In the genomic region with DNA sequence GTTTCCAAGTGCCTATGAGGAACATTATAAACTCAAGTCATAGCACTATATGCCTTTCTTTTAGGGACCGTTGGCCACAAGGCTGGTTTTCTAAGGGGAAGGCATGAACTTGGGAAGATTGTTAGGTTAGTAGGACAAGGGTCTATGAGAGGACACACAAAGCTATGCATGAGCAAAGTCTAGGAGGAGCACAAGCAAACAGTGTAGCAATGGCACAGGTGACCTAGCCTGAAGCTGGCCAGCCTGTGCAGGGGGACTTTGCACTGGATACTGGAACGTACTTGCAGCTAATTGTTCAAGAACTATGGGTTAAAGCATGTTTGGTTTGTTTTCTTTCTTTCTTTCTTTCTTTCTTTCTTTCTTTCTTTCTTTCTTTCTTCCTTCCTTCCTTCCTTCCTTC, we compare ENCODE assay signal across 16 mouse cellular contexts.
"Had no signal": no experiment of that assay in that cellular context is flagged by ENCODE, and none has a peak within 500 bp of the region (broad histone marks: within the 10 kb centered on the region; RNA-seq: fewer than 3 reads in every experiment).

No protein-coding gene starts in this region.

- H3K4me1 ChIP-seq: intestine, embryonic 15.5 days; midbrain, embryonic 12.5 days had no signal

- H3K4me2 ChIP-seq: intestine, embryonic 15.5 days; limb, embryonic 13.5 days; midbrain, embryonic 12.5 days; neural tube, embryonic 13.5 days had no signal

- H3K9me3 ChIP-seq: intestine, embryonic 15.5 days; limb, embryonic 13.5 days; midbrain, embryonic 12.5 days; neural tube, embryonic 13.5 days had no signal

- DNase-seq: kidney, adult 9 months; kidney, postnatal 4 days; left cerebral cortex, postnatal 4 days; lung, adult 2 months; lung, postnatal 36 days; right cerebral cortex, adult 18-20 months; right cerebral cortex, postnatal 25 days; thymus, postnatal 36 days had no signal

- H3K4me3 ChIP-seq: intestine, embryonic 15.5 days; layer of hippocampus, adult 2 months; limb, embryonic 13.5 days; midbrain, embryonic 12.5 days; neural tube, embryonic 13.5 days had no signal

- H3K27me3 ChIP-seq: intestine, embryonic 15.5 days; limb, embryonic 13.5 days; midbrain, embryonic 12.5 days; neural tube, embryonic 13.5 days had no signal

- ATAC-seq: intestine, embryonic 15.5 days; lung, postnatal 0 days; midbrain, embryonic 16.5 days had no signal

- H3K9ac ChIP-seq: intestine, embryonic 15.5 days; limb, embryonic 13.5 days; midbrain, embryonic 12.5 days; neural tube, embryonic 13.5 days had no signal

- H3K27ac ChIP-seq: intestine, embryonic 15.5 days; kidney, postnatal 0 days; layer of hippocampus, adult 2 months; limb, embryonic 13.5 days; midbrain, embryonic 12.5 days; neural tube, embryonic 13.5 days had no signal
